Mouse (Mus musculus) left cerebral cortex, adult 8-10 months (tissue): Measurements from ENCODE around the gene Nol9. TPM values are rescaled to one million over a fixed set of nuclear protein-coding genes. Genes with fewer than 3 reads are reported as not detected.

ENCODE experiments used
- total RNA-seq, 4 experiments: library from RNA; stranded (reverse); gene quantifications; 2 replicates each; pipeline ENCODE4 v1.2.4; 2022

The Nol9 gene
- total RNA-seq, 4 experiments from 2014 or later: 15.7 to 18.2 (median 17.2) TPM

Other genes starting within 250 kb of the Nol9 start
- 100 to 1,000 TPM; 236 to 263 (median 255) TPM for gene Camta1, start 177.4 kb upstream of the Nol9 start, total RNA-seq
- 10 to 100 TPM; 51.5 to 75.7 (median 62.5) TPM for gene Dnajc11, start 105.6 kb upstream of the Nol9 start, total RNA-seq
- gene Thap3, start 50.3 kb upstream of the Nol9 start, total RNA-seq: 10 to 100 TPM; 17.5 to 27.0 (median 24.0) TPM
- 10 to 100 TPM; 15.4 to 17.4 (median 15.8) TPM for gene Phf13, start 43.1 kb upstream of the Nol9 start, total RNA-seq
- 10 to 100 TPM; 15.8 to 21.0 (median 19.3) TPM for gene Klhl21, start 30.5 kb upstream of the Nol9 start, total RNA-seq
- gene Zbtb48, start 11.7 kb upstream of the Nol9 start, total RNA-seq: 10 to 100 TPM; 11.7 to 17.5 (median 14.0) TPM
- under 1 TPM; 0.61 to 0.94 (median 0.73) TPM for gene Tas1r1, start 753 bp upstream of the Nol9 start, total RNA-seq
- 10 to 100 TPM; 72.6 to 90.6 (median 82.4) TPM for gene Plekhg5, start 33.2 kb downstream of the Nol9 start, total RNA-seq
- 1 to 10 TPM; 4.3 to 9.8 (median 6.3) TPM for gene Tnfrsf25, start 76.6 kb downstream of the Nol9 start, total RNA-seq
- 1 to 10 TPM; 2.1 to 3.2 (median 2.6) TPM for gene Espn, start 113.0 kb downstream of the Nol9 start, total RNA-seq
- gene Hes2, start 119.5 kb downstream of the Nol9 start, total RNA-seq: not detected
- 100 to 1,000 TPM; 281 to 320 (median 303) TPM for gene Acot7, start 138.8 kb downstream of the Nol9 start, total RNA-seq
- 10 to 100 TPM; 27.5 to 40.2 (median 31.6) TPM for gene Gpr153, start 234.9 kb downstream of the Nol9 start, total RNA-seq